Mouse (Mus musculus) macrophage (primary cell): Measurements from ENCODE around the gene Ift57. TPM values are rescaled to one million over a fixed set of nuclear protein-coding genes. Genes with fewer than 3 reads are reported as not detected.
A peak's percentile ranks its signal among the peaks of the same experiment; 100 is the strongest.

Experiments
- H3K27ac ChIP-seq: fragments of 350-480 bp; formaldehyde crosslinking; 2 replicates; pipeline ENCODE4 v1.9.0; 2021
- H3K36me3 ChIP-seq: fragments of 350-480 bp; formaldehyde crosslinking; 2 replicates; pipeline ENCODE4 v1.9.0; 2021; ENCODE audit errors: inconsistent target
- H3K4me3 ChIP-seq: fragments of 350-480 bp; formaldehyde crosslinking; 2 replicates; pipeline ENCODE4 v1.9.0; 2021; ENCODE audit errors: inconsistent target
- H3K79me2 ChIP-seq: fragments of 350-480 bp; formaldehyde crosslinking; 2 replicates; pipeline ENCODE4 v1.9.0; 2021; ENCODE audit errors: inconsistent target
- WGBS: methylation state at CpG from one replicate; pipeline ENCODE4 v1.1.7; 2026; ENCODE audit warnings: inconsistent platforms; ENCODE audit not compliant: missing documents; 5-methylcytosine and 5-hydroxymethylcytosine counted together
- polyA plus RNA-seq: library from polyadenylated mRNA; stranded (reverse); fragments of 250-400 nt; gene quantifications from 3 replicates; pipeline ENCODE4 v1.2.4, GENCODE M21; 2018; ENCODE audit warnings: inconsistent platforms
- total RNA-seq, 78 experiments: library from RNA; depleted of rRNA; stranded (reverse); fragments of 250-400 nt; gene quantifications; 1 replicate in 9 of 78; 2 replicates in 24 of 78; 3 replicates in 43 of 78; 4 replicates in 2 of 78; pipeline ENCODE4 v1.2.4; 2018; ENCODE audit warnings: inconsistent platforms in 56 of 78

Gene Ift57
- total RNA-seq (2018; cell fraction: chromatin; rRNA removed) = 10 to 100 TPM in 17 of 26 experiments, 1 to 10 TPM in 9; 4.2 to 50.7 (median 11.5) TPM
- 10 to 100 TPM in 17 of 26 experiments, 1 to 10 TPM in 9; 6.4 to 25.9 (median 12.5) TPM for total RNA-seq (2018; cell fraction: cytosol; rRNA removed)
- total RNA-seq (2018; cell fraction: nucleus; rRNA removed) = 10 to 100 TPM in 21 of 26 experiments, 1 to 10 TPM in 5; 5.7 to 41.1 (median 12.9) TPM
- 8.0 to 17.6 TPM (median 10.2 TPM) in 3 replicates for polyA plus RNA-seq

DNA sequence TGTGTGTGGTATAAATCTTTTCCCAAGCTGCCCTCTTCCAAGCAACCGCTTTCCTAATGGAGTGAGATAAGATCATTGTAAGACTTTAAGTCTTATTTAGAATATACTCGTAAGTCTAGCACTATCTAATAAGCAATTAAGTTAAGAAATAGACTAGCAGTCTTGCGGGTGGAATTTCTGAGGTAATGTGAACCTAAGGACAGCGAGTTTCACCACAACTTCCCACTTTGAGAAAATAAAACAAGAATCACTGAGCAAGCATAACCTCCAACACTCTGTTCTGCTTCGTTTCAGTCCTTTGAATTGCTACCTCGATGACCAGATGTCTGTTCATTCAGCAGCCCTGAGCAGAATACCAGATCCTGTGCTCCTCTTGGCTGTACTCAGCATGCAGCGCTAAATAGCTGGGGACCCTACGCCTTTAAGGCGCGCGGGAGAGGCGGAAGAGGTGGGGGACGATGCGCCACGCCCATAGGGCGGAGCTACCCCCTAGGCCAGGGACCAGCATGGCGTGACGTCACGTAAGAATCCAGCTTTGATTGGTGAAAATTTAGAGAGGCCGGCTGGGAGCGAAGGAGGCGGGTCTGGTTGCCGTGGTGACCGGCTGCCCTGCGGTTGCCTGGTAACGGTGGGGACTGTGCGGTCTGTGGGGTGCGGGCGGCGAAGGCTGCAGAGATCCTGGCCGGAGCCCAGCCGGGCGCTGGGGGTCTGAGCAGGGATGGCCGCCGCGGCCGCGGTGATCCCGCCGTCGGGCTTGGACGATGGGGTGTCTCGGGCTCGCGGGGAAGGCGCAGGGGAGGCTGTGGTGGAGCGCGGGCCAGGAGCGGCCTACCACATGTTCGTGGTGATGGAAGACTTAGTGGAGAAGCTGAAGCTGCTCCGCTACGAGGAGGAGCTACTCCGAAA is at the start of gene Ift57:
Gene Ift57, plus strand, starts transcription at position 614 of the 906 bp plus-strand sequence.
- no peaks in the 10 kb centered on the region for H3K79me2 ChIP-seq
- peak within 1 kb of the TSS; percentile 85 for H3K27ac ChIP-seq
- 1% methylated on average over 53 of the region's 53 CpGs for WGBS
- H3K36me3 ChIP-seq = no peaks in the 10 kb centered on the region
- peak within 1 kb of the TSS; percentile 44 for H3K4me3 ChIP-seq

DNA sequence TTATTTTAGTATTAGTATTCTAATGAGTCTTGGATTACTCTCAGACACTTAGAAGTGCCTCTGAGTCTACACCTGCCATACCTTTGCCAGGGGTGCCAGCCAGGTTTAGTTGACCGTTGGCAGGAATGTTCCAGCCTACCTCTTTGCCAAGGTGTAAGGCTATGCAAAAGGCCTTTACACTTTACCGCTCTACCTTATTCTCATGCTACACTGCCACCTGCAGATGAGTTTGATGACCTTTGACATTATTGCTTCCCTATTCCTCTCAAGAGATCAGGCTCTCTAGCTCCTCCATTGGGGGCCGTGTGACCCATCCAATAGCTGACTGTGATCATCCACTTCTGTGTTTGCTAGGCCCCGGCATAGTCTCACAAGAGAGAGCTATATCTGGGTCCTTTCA is 41.9 kb upstream of the Ift57 start:
- Histone ChIP-seq H3K4me3 (no peak overlapping the region), H3K36me3 (no peaks in the 10 kb centered on the region), H3K79me2 (no peaks in the 10 kb centered on the region), H3K27ac (no peak overlapping the region)
- WGBS = 96% methylated on average over 3 of the region's 4 CpGs

DNA sequence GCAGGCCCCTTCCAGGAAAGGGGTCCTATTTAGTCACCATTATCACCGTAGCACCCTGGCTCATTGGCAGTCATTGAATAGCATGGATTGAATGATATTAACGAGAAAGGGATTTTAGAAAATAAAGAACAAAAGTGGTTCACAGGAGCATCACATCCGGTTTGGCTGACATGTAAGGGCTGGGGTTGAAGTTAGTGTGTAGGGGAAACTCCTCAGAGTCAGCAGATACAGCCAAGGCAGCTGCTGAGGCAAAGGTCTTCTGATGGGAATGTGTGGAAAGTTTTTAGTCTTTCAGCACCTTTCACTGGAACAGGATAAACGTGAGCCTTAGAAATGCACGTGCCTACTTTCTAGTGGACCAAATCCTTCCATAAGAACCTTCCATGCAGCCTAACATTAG is 41.0 kb upstream of the Ift57 start:
- Histone ChIP-seq H3K4me3 (no peak overlapping the region), H3K27ac (no peak overlapping the region), H3K79me2 (no peaks in the 10 kb centered on the region), H3K36me3 (no peaks in the 10 kb centered on the region)
- WGBS = 84% methylated on average over 5 of the region's 5 CpGs

DNA sequence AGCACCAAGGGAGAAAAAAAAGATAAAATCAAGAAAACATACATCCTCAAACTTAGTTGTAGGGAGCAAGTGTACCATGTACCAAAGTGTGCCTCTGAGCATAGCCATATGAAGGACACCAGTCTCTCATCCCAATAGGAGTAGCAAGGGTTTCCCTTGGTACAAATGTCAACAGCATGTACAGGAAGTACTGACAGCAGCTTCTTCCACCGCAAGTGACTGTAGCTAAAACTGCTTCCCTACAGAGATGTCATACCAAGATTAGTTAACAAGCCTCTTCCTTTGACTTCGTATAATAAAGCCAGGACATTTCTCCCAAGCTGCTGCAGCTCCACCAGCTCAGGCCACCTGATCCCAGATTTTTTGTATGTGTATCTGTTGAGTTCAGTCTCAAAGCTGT is 39.9 kb upstream of the Ift57 start:
- Histone ChIP-seq H3K4me3 (no peak overlapping the region), H3K79me2 (no peaks in the 10 kb centered on the region), H3K27ac (no peak overlapping the region), H3K36me3 (no peaks in the 10 kb centered on the region)
- WGBS = 44% methylated on average over 2 of the region's 2 CpGs

DNA sequence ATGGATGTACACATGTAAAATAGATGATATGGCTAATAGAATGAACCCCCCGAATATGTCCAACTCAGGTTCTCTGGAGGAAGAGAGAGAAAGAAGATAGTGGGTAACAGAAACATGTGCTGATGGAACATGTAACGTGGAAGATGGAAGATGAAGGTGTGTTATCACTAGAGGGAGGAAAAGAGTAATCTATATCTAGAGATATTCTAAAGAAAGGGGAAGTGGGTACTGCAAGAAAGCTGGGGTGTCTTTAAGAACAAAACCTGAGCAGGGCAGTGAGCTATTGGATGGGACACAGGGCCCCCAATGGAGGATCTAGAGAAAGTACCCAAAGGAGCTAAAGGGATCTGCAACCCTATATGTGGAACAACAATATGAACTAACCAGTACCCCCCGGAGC is 38.9 kb upstream of the Ift57 start:
- Histone ChIP-seq H3K36me3 (no peaks in the 10 kb centered on the region), H3K4me3 (no peak overlapping the region), H3K27ac (no peak overlapping the region), H3K79me2 (no peaks in the 10 kb centered on the region)
- WGBS = 46% methylated on average over 2 of the region's 3 CpGs

DNA sequence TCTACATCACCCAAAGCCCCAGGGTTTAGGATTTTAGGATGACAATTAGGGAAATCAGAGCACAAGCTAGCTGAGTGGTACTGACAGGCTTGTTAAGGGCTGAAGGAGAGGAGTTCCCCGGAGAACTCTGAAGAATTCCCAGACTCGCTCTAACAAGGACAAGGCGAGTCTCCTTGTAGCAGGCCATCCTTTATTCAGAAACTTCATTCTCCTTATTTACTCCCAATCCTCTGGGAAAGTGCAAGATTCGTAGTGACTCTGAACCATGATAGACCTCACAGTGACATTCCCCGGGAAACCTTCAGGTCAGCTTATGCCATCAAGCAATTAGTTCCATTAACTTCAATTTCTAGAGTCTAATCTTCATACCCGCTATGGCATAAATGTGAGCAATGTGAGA is 36.8 kb upstream of the Ift57 start:
- Histone ChIP-seq H3K4me3 (no peak overlapping the region), H3K27ac (no peak overlapping the region), H3K36me3 (no peaks in the 10 kb centered on the region), H3K79me2 (no peaks in the 10 kb centered on the region)
- 98% methylated on average over 6 of the region's 6 CpGs for WGBS

DNA sequence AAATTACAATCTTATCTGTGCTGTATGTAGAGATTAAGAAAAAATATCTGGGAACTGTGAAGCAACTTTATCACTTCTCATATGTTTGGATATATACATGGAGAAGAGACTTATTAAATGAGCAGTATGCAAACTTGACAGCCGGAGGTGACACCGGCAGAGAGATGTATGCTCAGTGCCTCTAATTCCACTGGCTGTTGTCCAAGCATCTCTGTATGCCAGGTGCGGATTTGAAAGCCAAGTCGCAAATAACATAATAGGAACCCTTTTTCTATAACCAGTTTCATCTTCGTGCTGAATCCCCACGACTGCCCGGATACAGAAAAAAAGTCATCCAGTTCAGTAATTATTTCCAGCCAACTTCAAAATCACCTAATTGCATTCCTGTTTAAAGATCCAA is 34.4 kb upstream of the Ift57 start:
- Histone ChIP-seq H3K79me2 (no peaks in the 10 kb centered on the region), H3K36me3 (no peaks in the 10 kb centered on the region), H3K27ac (no peak overlapping the region), H3K4me3 (no peak overlapping the region)
- WGBS = 92% methylated on average over 7 of the region's 7 CpGs

DNA sequence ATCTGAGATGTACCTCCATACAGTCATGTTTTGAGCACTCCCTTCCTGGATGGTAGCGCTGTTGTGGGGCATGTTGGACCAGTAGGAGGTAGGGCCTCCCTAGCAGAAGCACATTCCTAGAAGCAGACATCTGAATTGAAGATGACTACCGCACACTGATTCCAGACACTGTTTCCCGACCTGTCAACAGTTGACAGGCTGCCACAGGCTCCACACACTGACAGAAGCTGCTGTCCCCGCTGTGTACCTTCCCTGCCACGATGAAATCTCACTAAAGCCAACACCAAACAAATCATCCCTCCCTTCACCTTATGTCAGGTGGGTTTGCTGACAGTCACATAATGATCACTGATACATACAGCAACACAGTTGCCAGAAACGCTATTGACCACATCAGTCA is 19.4 kb upstream of the Ift57 start:
- no peak overlapping the region for H3K27ac ChIP-seq
- H3K36me3 ChIP-seq = no peaks in the 10 kb centered on the region
- 87% methylated on average over 6 of the region's 6 CpGs for whole genome bisulfite sequencing
- H3K4me3 ChIP-seq = no peak overlapping the region
- H3K79me2 ChIP-seq = no peaks in the 10 kb centered on the region

DNA sequence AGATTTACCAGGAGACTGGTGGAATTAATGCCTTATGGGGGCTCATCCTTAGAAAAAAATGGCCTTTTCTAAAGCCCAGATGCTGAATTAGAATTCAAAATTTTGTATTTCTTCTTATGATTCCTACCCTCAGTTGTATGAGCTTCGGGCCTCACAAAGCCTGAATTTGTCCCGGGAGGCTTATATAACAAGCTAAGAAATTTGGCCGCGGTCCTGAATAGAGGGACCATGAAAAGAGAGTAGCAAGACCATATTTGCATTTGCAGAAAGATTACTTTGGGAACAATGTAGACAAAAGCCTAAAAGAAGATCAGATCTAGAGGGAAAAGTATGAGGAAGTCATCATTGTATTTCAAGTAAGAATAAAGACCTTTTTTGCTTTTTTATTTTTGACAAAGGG is 14.1 kb upstream of the Ift57 start:
- no peak overlapping the region for H3K27ac ChIP-seq
- no peaks in the 10 kb centered on the region for H3K79me2 ChIP-seq
- 83% methylated on average over 4 of the region's 4 CpGs for WGBS
- H3K4me3 ChIP-seq = no peak overlapping the region
- H3K36me3 ChIP-seq = no peaks in the 10 kb centered on the region

DNA sequence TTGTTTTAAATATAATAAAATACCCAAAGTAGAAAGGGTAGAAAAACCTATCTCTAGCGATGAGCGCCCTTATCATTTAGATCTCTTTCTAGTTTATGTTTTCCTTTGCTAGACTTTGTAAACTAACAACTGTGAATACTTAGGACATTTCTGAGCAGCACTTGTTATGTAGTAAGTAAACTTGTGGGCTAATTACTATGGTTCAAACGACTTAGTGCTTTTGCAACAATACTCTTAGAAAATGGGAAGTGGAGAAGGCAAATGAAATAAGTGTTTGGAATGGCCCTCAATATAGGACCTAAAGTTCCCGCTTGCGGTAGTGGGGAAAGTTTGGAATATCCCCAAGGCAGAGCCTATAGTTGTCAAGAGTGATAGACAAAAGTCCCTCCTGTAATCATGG is 788 bp downstream of the Ift57 start:
- WGBS = 2% methylated on average over 4 of the region's 5 CpGs
- Histone ChIP-seq H3K79me2 (no peaks in the 10 kb centered on the region), H3K4me3 (peak overlapping the region; percentile 39), H3K36me3 (no peaks in the 10 kb centered on the region), H3K27ac (no peak overlapping the region)

DNA sequence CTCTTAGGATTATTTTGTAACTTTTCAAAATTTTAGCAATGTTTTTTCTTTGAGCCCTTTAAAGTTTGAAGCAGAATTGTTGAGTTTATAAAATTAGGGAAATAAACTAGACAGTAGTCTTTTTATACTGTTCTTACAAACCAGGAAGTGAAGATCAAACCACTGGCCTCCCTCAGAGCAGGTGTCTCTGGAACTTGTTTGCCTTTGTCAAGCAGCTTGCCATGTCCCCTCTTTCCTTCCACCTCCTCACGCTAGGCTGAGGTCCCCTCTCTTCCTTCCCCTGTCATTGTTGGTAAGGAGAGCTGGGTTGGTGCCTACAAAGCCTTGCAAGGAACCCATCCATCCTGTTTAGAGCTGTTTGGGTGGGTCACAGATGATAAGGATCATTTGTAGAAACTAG is 9.0 kb downstream of the Ift57 start:
- no peaks in the 10 kb centered on the region for H3K79me2 ChIP-seq
- H3K36me3 ChIP-seq = no peaks in the 10 kb centered on the region
- 33% methylated on average over 1 of the region's 1 CpGs for WGBS
- no peak overlapping the region for H3K4me3 ChIP-seq
- no peak overlapping the region for H3K27ac ChIP-seq

DNA sequence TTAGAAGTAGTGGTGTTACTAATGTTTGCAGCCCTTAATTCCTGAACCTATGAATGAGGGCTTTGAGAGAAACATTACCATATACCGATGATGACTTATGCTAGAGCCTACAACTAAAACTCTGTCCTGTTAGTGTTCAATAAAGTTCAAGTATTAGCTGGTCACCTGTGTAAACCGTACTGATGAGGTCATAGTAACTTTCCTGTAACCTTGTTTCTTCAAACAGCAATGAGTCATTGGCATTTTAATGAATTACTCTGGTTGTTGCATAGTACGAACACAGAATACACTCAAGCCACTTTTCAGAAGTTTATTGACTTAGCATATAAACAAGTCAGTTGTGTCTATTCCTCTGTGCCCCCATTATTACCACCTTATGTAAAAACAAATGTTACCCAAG is 11.2 kb downstream of the Ift57 start:
- no peak overlapping the region for H3K27ac ChIP-seq
- 86% methylated on average over 3 of the region's 3 CpGs for WGBS
- no peaks in the 10 kb centered on the region for H3K79me2 ChIP-seq
- H3K4me3 ChIP-seq = no peak overlapping the region
- no peaks in the 10 kb centered on the region for H3K36me3 ChIP-seq

DNA sequence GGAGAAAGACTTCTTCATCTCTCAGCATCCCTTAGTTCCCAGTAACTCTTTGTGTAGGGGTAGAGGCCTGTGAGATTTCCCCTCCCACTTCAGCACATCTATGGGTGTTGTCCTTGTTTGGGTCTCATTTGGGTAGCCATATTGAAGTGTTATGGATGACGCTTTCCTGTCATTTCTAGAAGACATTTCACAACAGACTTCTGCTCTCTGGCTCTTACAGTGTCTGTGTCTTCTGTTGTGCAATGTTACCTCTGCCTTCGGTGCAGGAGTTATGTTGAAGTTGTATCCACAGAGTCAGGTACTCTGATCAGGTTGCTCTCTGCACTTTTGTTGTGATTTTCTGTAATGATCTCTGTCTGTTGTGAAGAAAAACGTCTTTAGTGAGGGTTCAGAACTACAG is 14.3 kb downstream of the Ift57 start:
- H3K79me2 ChIP-seq = no peaks in the 10 kb centered on the region
- H3K36me3 ChIP-seq = no peaks in the 10 kb centered on the region
- H3K4me3 ChIP-seq = no peak overlapping the region
- no peak overlapping the region for H3K27ac ChIP-seq
- 80% methylated on average over 2 of the region's 3 CpGs for WGBS

DNA sequence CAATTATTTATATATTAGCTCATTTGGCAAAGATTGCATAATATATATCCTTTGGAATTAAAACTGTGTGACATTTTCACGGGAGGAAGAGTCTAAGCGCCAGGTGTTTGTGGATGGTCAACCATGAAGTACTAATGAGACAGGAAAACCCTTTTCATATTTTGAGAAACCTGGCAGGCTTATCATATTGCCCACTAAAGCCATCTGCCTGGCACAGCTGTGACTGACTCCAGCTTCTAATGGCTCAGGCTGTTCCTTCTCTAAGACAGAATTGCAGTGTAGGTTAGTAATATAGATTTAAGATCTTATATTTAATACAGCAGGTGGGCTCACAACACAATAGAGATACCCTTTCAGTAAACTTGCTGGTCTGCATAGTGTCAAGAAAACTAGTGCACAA is 21.6 kb downstream of the Ift57 start:
- WGBS = 95% methylated on average over 2 of the region's 2 CpGs
- no peak overlapping the region for H3K4me3 ChIP-seq
- no peaks in the 10 kb centered on the region for H3K36me3 ChIP-seq
- H3K27ac ChIP-seq = no peak overlapping the region
- H3K79me2 ChIP-seq = no peaks in the 10 kb centered on the region

DNA sequence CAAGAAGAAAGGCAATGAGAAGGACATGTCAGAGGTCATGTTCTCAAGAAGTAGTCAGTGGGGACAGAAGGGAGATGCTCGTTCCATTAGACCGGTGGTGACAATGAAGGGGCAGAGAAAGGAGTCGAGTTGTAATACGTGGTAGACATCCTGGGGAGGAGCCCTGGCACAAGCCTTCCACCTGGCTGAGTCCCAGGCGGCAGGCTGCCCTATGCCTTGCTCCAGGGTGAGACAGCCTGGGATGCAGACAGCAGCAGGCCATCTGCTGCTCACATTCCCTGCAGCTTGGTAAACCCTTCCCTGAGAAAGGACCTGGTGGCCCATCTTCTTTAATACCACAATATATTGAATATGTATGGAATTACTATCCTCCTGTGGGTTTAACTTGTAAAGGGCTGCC is 22.6 kb downstream of the Ift57 start:
- Histone ChIP-seq H3K36me3 (no peaks in the 10 kb centered on the region), H3K27ac (no peak overlapping the region), H3K79me2 (no peaks in the 10 kb centered on the region), H3K4me3 (no peak overlapping the region)
- 93% methylated on average over 5 of the region's 5 CpGs for WGBS
